Mouse (Mus musculus) heart, postnatal 36 days (tissue): ENCODE results near the gene Atxn7l3. TPM values are rescaled to one million over a fixed set of nuclear protein-coding genes. Genes with fewer than 3 reads are reported as not detected.
A peak's percentile ranks its signal among the peaks of the same experiment; 100 is the strongest.

Experiments
- DNase-seq, 2 experiments: peaks; one replicate each; pipeline ENCODE4 v3.0.0; 2021 to 2022
- intact Hi-C: fragments of 180-260 bp; cut with DNase I; formaldehyde crosslinking; loops from one replicate; pipeline ENCODE4 v1.15.1; 2025
- total RNA-seq, 2 experiments: library from RNA; stranded (reverse); gene quantifications; 2 replicates each; pipeline ENCODE4 v1.2.3; 2021

Gene Atxn7l3
- total RNA-seq, 2 experiments from 2014 or later = 22.9 to 24.2 TPM

GRCm38 (mm10) chr11:102277754-102278153 lies 18.7 kb downstream of the Atxn7l3 start:
- intact Hi-C loops = no loop called here
- DNase-seq = no peak

- DNase-seq = no peak
- intact Hi-C loops = no loop called here
Measured at GRCm38 (mm10) chr11:102276411-102276915, 20.0 kb downstream of the Atxn7l3 start.

GRCm38 (mm10) chr11:102268520-102269244 lies 27.7 kb downstream of the Atxn7l3 start, which contains the start of gene Asb16:
Asb16 (plus strand) TSS chr11:102268743.
- intact Hi-C loops = loop anchor here (5.0 kb wide), 1 partner anchor 206 kb away; no protein-coding TSS in a partner anchor
- no peak for DNase-seq

- DNase-seq = peak; percentile 72 to 73
- intact Hi-C loops = loop anchor here (2.0 to 5.0 kb wide), 3 partner anchors 111 to 205 kb away; partner anchors contain the start of gene Tmem101
Measured at GRCm38 (mm10) chr11:102267480-102267879, 29.0 kb downstream of the Atxn7l3 start.

GRCm38 (mm10) chr11:102266631-102267355 lies 29.6 kb downstream of the Atxn7l3 start:
- intact Hi-C loops = loop anchor here (2.0 to 5.0 kb wide), 3 partner anchors 110 to 204 kb away; partner anchors contain the start of gene Tmem101
- DNase-seq = no peak

- intact Hi-C loops = loop anchor here (2.0 to 5.0 kb wide), 3 partner anchors 109 to 204 kb away; partner anchors contain the start of gene Tmem101
- DNase-seq = no peak
Measured at GRCm38 (mm10) chr11:102265816-102266215, 30.6 kb downstream of the Atxn7l3 start.

GRCm38 (mm10) chr11:102263211-102263610 lies 33.2 kb downstream of the Atxn7l3 start:
- no peak for DNase-seq
- intact Hi-C loops = no loop called here

GRCm38 (mm10) chr11:102258521-102258920 lies 37.9 kb downstream of the Atxn7l3 start:
- intact Hi-C loops = no loop called here
- DNase-seq = no peak

GRCm38 (mm10) chr11:102258095-102258494 lies 38.3 kb downstream of the Atxn7l3 start:
- no peak for DNase-seq
- intact Hi-C loops = no loop called here

GRCm38 (mm10) chr11:102257514-102257913 lies 38.9 kb downstream of the Atxn7l3 start:
- no peak for DNase-seq
- intact Hi-C loops = no loop called here

GRCm38 (mm10) chr11:102249351-102250090 lies 46.9 kb downstream of the Atxn7l3 start:
- intact Hi-C loops = loop anchor here (2.0 to 5.0 kb wide), 2 partner anchors 19 to 47 kb away; partner anchors contain the start of gene Hdac5
- no peak for DNase-seq

GRCm38 (mm10) chr11:102248630-102249230 lies 47.7 kb downstream of the Atxn7l3 start, which contains the start of gene BC030867:
BC030867 (plus strand) TSS chr11:102248882.
- intact Hi-C loops = loop anchor here (2.0 to 5.0 kb wide), 2 partner anchors 18 to 46 kb away; partner anchors contain the start of gene Hdac5
- DNase-seq = peak; percentile 94 to 97

GRCm38 (mm10) chr11:102246871-102247270 lies 49.6 kb downstream of the Atxn7l3 start:
- intact Hi-C loops = loop anchor here (5.0 kb wide), 1 partner anchor 45 kb away; no protein-coding TSS in a partner anchor
- DNase-seq = no peak

GRCm38 (mm10) chr11:102246273-102246635 lies 50.2 kb downstream of the Atxn7l3 start:
- intact Hi-C loops = loop anchor here (5.0 kb wide), 1 partner anchor 44 kb away; no protein-coding TSS in a partner anchor
- no peak for DNase-seq

GRCm38 (mm10) chr11:102245581-102246272 lies 50.7 kb downstream of the Atxn7l3 start:
- intact Hi-C loops = loop anchor here (5.0 kb wide), 1 partner anchor 43 kb away; no protein-coding TSS in a partner anchor

GRCm38 (mm10) chr11:102244926-102245449 lies 51.4 kb downstream of the Atxn7l3 start:
- peak; percentile 56 to 60 for DNase-seq
- intact Hi-C loops = loop anchor here (5.0 kb wide), 1 partner anchor 43 kb away; no protein-coding TSS in a partner anchor

More at GRCm38 (mm10) chr11:102245581-102246272, 50.7 kb downstream of the Atxn7l3 start:
- DNase-seq = no peak

GRCm38 (mm10) chr11:102241874-102242273 lies 54.6 kb downstream of the Atxn7l3 start:
- intact Hi-C loops = no loop called here
- no peak for DNase-seq

- no peak for DNase-seq
- intact Hi-C loops = no loop called here
Measured at GRCm38 (mm10) chr11:102241246-102241645, 55.2 kb downstream of the Atxn7l3 start.

- DNase-seq = no peak
- intact Hi-C loops = no loop called here
Measured at GRCm38 (mm10) chr11:102240636-102241035, 55.8 kb downstream of the Atxn7l3 start.
